Mouse (Mus musculus): Measurements from ENCODE around the gene Wdr66.
A peak's percentile ranks its signal among the peaks of the same experiment; 100 is the strongest.

Gene Wdr66

DNA sequence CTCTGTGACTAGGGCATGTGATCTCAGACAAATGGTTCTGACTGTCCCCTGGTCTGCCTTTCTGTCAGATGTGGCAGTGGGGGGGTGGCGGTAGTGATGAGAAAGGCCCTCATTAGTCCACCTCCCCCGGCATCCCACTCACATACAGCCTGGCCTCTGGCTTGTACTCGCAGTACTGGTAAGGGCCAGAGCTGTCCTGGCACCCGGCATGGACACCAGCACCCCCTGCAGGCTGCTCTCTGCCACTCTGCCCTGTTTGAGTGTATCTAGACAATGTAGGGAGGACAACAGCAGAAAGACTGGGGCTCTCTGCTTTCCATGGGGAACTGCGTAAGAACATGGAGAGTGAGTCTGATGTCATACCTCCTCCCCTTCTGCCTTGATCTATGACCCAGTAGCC, 36.2 kb downstream of the Wdr66 start:
- Histone ChIP-seq H3K36me3 (ENCODE audit: control insufficient read depth, insufficient read depth, low read length, poor library complexity, severe bottlenecking) (no peaks in the 10 kb centered on the region), H3K27me3 (ENCODE audit: control insufficient read depth, insufficient read depth, low read length, poor library complexity, severe bottlenecking) (no peaks in the 10 kb centered on the region)
- DNase-seq (ENCODE audit: low read depth, low spot score): peak; percentile 26

DNA sequence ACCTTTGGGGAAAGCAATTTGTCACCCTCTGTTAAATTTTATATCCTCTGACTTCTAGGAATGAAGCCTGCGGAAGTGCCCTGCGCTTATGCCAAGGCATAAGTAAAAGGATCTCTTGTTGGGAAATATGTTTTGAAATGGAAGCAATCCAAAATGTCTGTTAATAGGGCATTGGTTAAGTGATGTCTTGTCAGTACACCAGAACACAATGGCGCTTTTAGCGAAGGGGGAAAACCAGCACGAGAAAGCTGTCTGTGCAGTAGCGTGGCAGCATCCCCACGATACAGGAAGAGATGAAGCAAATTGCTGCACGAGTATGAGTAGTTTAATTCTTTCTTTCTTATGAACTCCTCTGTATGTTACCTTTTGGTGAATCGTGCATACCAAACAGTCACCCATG, 42.8 kb downstream of the Wdr66 start:
- H3K36me3 ChIP-seq (ENCODE audit: control insufficient read depth, insufficient read depth, low read length, poor library complexity, severe bottlenecking): no peaks in the 10 kb centered on the region
- no peaks in the 10 kb centered on the region; the same call in 1 of the 2 replicates for H3K27me3 ChIP-seq (ENCODE audit: control insufficient read depth, insufficient read depth, low read length, poor library complexity, severe bottlenecking)
- no peak for DNase-seq (ENCODE audit: low read depth, low spot score)

DNA sequence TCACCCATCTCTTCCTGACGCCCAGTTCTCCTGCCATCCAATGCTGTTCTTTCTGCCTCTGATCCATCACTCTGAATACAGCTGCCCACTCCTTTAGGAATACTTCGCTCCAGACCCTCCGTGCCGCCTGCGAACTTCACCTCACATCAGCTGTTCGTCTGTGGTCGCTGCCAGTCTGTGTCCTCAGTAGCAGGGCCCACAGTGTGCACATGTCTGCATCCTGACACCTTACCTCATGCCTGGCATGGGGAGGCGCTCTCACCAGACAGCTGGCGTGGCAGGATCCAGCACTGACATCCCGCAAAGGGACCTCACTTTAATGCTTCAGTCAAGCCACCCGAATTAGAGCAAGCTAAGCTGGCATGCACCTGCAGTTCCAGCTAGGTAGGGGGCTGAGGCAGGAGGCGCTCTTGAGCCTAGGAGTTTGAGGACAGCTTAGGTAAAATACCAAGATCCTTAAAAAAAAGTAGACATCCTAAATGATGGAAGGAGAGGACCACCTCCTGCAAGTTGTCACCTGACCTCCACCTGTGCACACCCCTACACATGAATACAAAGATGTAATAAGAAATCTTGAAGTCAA, 44.4 kb downstream of the Wdr66 start:
- DNase-seq (ENCODE audit: low read depth, low spot score): peak; percentile 69
- no peaks in the 10 kb centered on the region; the same call in 1 of the 2 replicates for H3K27me3 ChIP-seq (ENCODE audit: control insufficient read depth, insufficient read depth, low read length, poor library complexity, severe bottlenecking)
- no peaks in the 10 kb centered on the region for H3K36me3 ChIP-seq (ENCODE audit: control insufficient read depth, insufficient read depth, low read length, poor library complexity, severe bottlenecking)

DNA sequence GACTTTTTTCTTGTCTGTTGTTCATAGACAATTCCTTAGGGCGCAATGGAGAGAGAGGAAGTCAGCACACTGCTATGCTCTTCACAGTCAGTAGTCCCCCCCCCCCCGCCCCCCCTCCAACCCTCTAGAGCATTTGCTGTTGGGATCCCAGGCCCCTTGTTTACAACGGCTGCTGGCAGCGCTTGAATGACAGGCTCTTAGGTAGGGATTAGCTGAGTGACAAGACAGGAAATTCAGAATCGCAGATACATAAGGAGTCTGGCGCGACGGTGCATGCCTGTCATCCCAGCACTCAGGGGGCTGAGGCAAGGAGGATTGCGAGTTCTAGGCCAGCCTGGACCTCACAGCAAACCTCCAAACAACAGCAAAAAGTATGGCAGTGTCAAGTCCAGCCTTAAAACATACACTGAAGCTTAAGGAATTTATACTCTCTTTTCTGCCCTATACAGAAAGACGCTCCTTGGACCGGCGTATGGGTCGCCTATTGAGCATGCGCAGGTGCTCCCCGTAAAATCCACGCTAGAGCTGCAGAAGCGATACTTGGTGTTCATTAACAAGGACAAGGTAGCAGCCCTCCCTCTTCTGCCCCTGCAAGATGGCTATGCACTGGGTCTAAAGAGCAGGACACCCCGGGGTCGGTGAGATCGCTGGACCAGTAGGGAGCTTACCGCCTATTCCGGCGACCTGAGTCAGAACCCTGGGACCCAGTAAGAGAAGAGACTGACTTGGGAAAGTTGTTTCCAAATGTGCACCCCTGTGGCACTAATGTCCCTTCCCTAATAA, 45.3 kb downstream of the Wdr66 start:
- DNase-seq (ENCODE audit: low read depth, low spot score): no peak
- no peaks in the 10 kb centered on the region for H3K36me3 ChIP-seq (ENCODE audit: control insufficient read depth, insufficient read depth, low read length, poor library complexity, severe bottlenecking)
- H3K27me3 ChIP-seq (ENCODE audit: control insufficient read depth, insufficient read depth, low read length, poor library complexity, severe bottlenecking): no peaks in the 10 kb centered on the region; the same call in 1 of the 2 replicates

GRCm38 (mm10) chr5:123297830-123298229, 45.9 kb downstream of the Wdr66 start:
- no peaks in the 10 kb centered on the region for H3K36me3 ChIP-seq (ENCODE audit: control insufficient read depth, insufficient read depth, low read length, poor library complexity, severe bottlenecking)
- H3K27me3 ChIP-seq (ENCODE audit: control insufficient read depth, insufficient read depth, low read length, poor library complexity, severe bottlenecking): no peaks in the 10 kb centered on the region; the same call in 1 of the 2 replicates
- DNase-seq (ENCODE audit: low read depth, low spot score): no peak

GRCm38 (mm10) chr5:123298526-123298925, 46.6 kb downstream of the Wdr66 start:
- Histone ChIP-seq H3K27me3 (ENCODE audit: control insufficient read depth, insufficient read depth, low read length, poor library complexity, severe bottlenecking) (no peaks in the 10 kb centered on the region; the same call in 1 of the 2 replicates), H3K36me3 (ENCODE audit: control insufficient read depth, insufficient read depth, low read length, poor library complexity, severe bottlenecking) (no peaks in the 10 kb centered on the region)
- peak; percentile 56 for DNase-seq (ENCODE audit: low read depth, low spot score)

DNA sequence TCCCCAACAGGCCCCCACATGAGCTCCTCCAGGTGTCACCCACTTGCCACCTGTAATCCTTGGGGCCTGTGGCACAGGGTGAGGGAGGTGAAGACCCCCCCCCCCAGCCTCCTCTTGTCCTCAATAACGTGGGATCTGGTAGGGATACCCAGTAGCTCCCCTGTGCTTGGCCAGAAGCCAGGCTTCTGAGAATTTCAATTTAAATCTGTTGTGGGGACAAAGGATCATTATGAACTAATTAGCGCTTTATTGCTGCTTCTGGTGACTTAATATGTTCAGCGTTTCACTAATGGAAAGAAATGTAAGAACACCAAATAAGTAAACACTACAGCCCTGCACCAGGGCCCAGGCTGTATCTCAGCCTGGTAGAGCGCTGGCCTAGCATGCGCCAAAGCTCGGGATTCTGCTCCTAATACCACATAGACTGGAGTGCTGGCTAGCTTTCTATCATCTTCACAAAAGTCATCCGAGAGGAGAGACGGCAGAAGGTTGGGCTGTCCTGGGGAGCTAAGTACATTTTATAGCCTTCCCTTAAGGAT, 48.7 kb downstream of the Wdr66 start:
- H3K27me3 ChIP-seq (ENCODE audit: control insufficient read depth, insufficient read depth, low read length, poor library complexity, severe bottlenecking): no peaks in the 10 kb centered on the region; the same call in 1 of the 2 replicates
- H3K36me3 ChIP-seq (ENCODE audit: control insufficient read depth, insufficient read depth, low read length, poor library complexity, severe bottlenecking): no peaks in the 10 kb centered on the region
- DNase-seq (ENCODE audit: low read depth, low spot score): no peak

- DNase-seq (ENCODE audit: low read depth, low spot score): no peak
- Histone ChIP-seq H3K27me3 (ENCODE audit: control insufficient read depth, insufficient read depth, low read length, poor library complexity, severe bottlenecking) (no peaks in the 10 kb centered on the region; the same call in 1 of the 2 replicates), H3K36me3 (ENCODE audit: control insufficient read depth, insufficient read depth, low read length, poor library complexity, severe bottlenecking) (no peaks in the 10 kb centered on the region)
Measured at GRCm38 (mm10) chr5:123301780-123302521, 50.0 kb downstream of the Wdr66 start.

GRCm38 (mm10) chr5:123307630-123308282, 55.9 kb downstream of the Wdr66 start:
- no peak for DNase-seq (ENCODE audit: low read depth, low spot score)
- no peaks in the 10 kb centered on the region for H3K36me3 ChIP-seq (ENCODE audit: control insufficient read depth, insufficient read depth, low read length, poor library complexity, severe bottlenecking)
- no peaks in the 10 kb centered on the region for H3K27me3 ChIP-seq (ENCODE audit: control insufficient read depth, insufficient read depth, low read length, poor library complexity, severe bottlenecking)

DNA sequence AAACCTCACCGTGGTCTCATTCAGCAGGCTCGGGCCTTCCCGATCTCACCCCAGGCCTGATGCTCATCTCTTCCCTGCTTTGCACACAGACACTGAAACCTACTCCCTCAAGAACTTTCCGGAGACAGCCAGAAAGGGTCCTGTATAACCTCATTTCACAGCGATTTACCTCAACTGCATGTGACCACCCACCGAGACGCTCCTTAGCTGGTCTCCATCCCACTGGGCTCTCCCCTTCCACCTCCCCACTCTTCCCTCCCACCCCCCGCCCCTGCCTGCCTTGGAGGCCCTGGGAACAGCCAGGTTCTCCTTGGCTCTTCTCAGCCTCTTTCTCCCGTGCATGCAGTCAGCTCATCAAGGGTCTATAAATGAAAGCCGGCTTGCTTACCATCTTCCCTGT, 57.9 kb downstream of the Wdr66 start:
- H3K27me3 ChIP-seq (ENCODE audit: control insufficient read depth, insufficient read depth, low read length, poor library complexity, severe bottlenecking): no peaks in the 10 kb centered on the region; the same call in 1 of the 2 replicates
- no peak for DNase-seq (ENCODE audit: low read depth, low spot score)
- no peaks in the 10 kb centered on the region for H3K36me3 ChIP-seq (ENCODE audit: control insufficient read depth, insufficient read depth, low read length, poor library complexity, severe bottlenecking)

DNA sequence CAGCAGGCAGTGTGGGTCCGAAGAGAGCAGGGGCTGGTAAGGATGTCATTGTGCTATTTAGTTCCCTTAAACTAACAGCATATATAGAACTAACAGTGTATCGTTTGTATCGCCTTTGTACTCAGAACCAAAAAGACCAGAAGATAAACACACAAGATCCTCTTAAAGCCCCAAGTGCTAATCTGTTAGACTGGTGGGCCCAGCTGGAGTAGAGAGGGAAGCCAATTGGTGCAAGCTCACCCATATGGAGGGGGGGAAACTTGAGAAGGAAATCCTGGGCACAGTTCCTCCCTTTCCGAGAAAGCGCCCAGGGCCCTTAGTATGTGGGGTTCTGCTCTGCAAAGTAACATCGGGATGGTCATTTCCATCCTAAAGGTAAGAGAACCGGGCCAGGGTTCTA, 58.3 kb downstream of the Wdr66 start:
- no peaks in the 10 kb centered on the region; the same call in 1 of the 2 replicates for H3K27me3 ChIP-seq (ENCODE audit: control insufficient read depth, insufficient read depth, low read length, poor library complexity, severe bottlenecking)
- no peak for DNase-seq (ENCODE audit: low read depth, low spot score)
- no peaks in the 10 kb centered on the region for H3K36me3 ChIP-seq (ENCODE audit: control insufficient read depth, insufficient read depth, low read length, poor library complexity, severe bottlenecking)

DNA sequence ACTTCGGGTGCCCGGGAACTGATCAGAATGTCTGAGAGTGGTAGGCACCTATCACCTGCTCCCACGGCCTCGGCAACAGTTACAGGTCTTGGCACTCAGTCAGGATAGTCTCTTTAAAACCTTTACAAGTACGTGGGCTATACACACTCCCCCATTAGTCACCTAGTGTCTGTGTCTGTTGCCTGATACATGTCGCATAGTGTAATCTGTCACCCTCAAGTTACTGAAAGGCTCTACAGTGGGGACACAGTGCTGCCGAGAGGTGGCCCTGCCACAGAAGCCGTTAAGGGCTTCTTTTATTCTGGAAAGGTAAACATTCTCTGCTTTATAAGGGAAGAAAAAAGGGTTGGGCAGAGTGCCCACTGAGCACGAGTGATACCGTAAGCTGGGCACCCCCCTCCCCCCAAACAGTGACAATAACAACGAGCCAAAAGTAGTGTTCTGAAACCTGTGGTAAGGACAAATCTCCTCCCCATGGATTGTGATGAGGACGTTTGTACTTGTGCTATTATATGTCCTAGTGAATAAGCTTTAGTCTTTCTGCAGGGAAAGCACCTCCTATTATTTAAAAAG, 61.2 kb downstream of the Wdr66 start:
- H3K27me3 ChIP-seq (ENCODE audit: control insufficient read depth, insufficient read depth, low read length, poor library complexity, severe bottlenecking): no peaks in the 10 kb centered on the region; the same call in 1 of the 2 replicates
- no peak for DNase-seq (ENCODE audit: low read depth, low spot score)
- no peaks in the 10 kb centered on the region for H3K36me3 ChIP-seq (ENCODE audit: control insufficient read depth, insufficient read depth, low read length, poor library complexity, severe bottlenecking)

- DNase-seq (ENCODE audit: low read depth, low spot score): peak; percentile 38
- Histone ChIP-seq H3K36me3 (ENCODE audit: control insufficient read depth, insufficient read depth, low read length, poor library complexity, severe bottlenecking) (no peaks in the 10 kb centered on the region), H3K27me3 (ENCODE audit: control insufficient read depth, insufficient read depth, low read length, poor library complexity, severe bottlenecking) (no peaks in the 10 kb centered on the region; the same call in 1 of the 2 replicates)
Measured at GRCm38 (mm10) chr5:123313851-123314380, 62.0 kb downstream of the Wdr66 start.
